Mouse (Mus musculus) midbrain, embryonic 13.5 days (tissue): ENCODE measurements around the gene Kif9. TPM values are rescaled to one million over a fixed set of nuclear protein-coding genes. Genes with fewer than 3 reads are reported as not detected.

Experiments
- polyA plus RNA-seq: library from polyadenylated mRNA; unstranded; fragments of >200 nt; fragmentation: Nextera tagmentation; extraction: Ambion mirVana; gene quantifications from 2 replicates; pipeline ENCODE4 v1.2.1, GENCODE M21; 2015

The Kif9 gene
- polyA plus RNA-seq, 1 experiment from 2014 or later, result 2.4 TPM

Other genes starting within 250 kb of the Kif9 start
- 58.9 and 70.2 TPM in 2 replicates for gene Cspg5, start 233.2 kb upstream of the Kif9 start, polyA plus RNA-seq
- 46.1 and 46.2 TPM in 2 replicates for gene Elp6, start 171.8 kb upstream of the Kif9 start, polyA plus RNA-seq
- gene Scap, start 143.7 kb upstream of the Kif9 start, polyA plus RNA-seq, result 40.6 and 41.9 TPM in 2 replicates
- gene Ptpn23, start 68.7 kb upstream of the Kif9 start, polyA plus RNA-seq, result 21.6 and 25.7 TPM in 2 replicates
- gene Ngp, start 57.2 kb upstream of the Kif9 start, polyA plus RNA-seq, result 0.43 and 1.3 TPM in 2 replicates
- gene Klhl18, start 264 bp upstream of the Kif9 start, polyA plus RNA-seq, result 14.5 and 16.0 TPM in 2 replicates
- gene Setd2, start 55.6 kb downstream of the Kif9 start, polyA plus RNA-seq, result 41.7 and 44.7 TPM in 2 replicates
- gene Nradd, start 147.5 kb downstream of the Kif9 start, polyA plus RNA-seq, result 33.8 and 36.6 TPM in 2 replicates
- 2.0 and 3.1 TPM in 2 replicates for gene Nbeal2, start 177.2 kb downstream of the Kif9 start, polyA plus RNA-seq
- gene Ccdc12, start 179.5 kb downstream of the Kif9 start, polyA plus RNA-seq, result 136 and 140 TPM in 2 replicates